Mouse (Mus musculus): ENCODE results near the gene Tmem231. TPM values are rescaled to one million over a fixed set of nuclear protein-coding genes. Genes with fewer than 3 reads are reported as not detected.
"Not testable (repeated sequence)": the region's sequence is repeated elsewhere in the genome, so short reads cannot be mapped to it uniquely, and the experiment has no call there.

Gene Tmem231
- polyA plus RNA-seq, 1 experiment from 2014 or later: 24.6 TPM

- under 1% methylated on average over 23 of the region's 23 CpGs for WGBS
- 0 out of 2 replicates have a peak, but pooled peaks have one; percentile 12 for ATAC-seq (ENCODE audit: low FRiP score, low read depth)
- H3K4me1 ChIP-seq: peaks cover 16% of the 10 kb centered on the region
Measured at GRCm38 (mm10) chr8:111941101-111941454, 7.4 kb upstream of the Tmem231 start.

GRCm38 (mm10) chr8:111940171-111941100 lies 6.8 kb upstream of the Tmem231 start, which contains the start of gene Gabarapl2:
Gene Gabarapl2 (plus strand): TSS chr8:111940703.
- WGBS: under 1% methylated on average over 65 of the region's 65 CpGs
- H3K9me3 ChIP-seq: no peaks in the 10 kb centered on the region
- H3K4me3 ChIP-seq: peak within 1 kb of the TSS; percentile 100
- no peaks in the 10 kb centered on the region for H3K27me3 ChIP-seq
- H3K27ac ChIP-seq: peak within 1 kb of the TSS; percentile 55; the same call in 1 of the 2 replicates
- H3K36me3 ChIP-seq: peaks cover 33% of the 10 kb centered on the region
- peak; percentile 99 for ATAC-seq (ENCODE audit: low FRiP score, low read depth)
- peak within 1 kb of the TSS; percentile 91 for H3K9ac ChIP-seq
- H3K4me1 ChIP-seq: peaks cover 16% of the 10 kb centered on the region
- H3K4me2 ChIP-seq (replicated peaks): peak within 1 kb of the TSS; percentile 95

More at GRCm38 (mm10) chr8:111941101-111941454, 7.4 kb upstream of the Tmem231 start:
- H3K27ac ChIP-seq: peak overlapping the region; percentile 55; the same call in 1 of the 2 replicates
- no peaks in the 10 kb centered on the region for H3K9me3 ChIP-seq
- peak overlapping the region; percentile 100 for H3K4me3 ChIP-seq
- peak overlapping the region; percentile 91 for H3K9ac ChIP-seq
- peaks cover 39% of the 10 kb centered on the region for H3K36me3 ChIP-seq
- peak overlapping the region; percentile 95 for H3K4me2 ChIP-seq (replicated peaks)
- H3K27me3 ChIP-seq: no peaks in the 10 kb centered on the region

- WGBS: 9% methylated on average over 10 of the region's 10 CpGs
- peaks cover 25% of the 10 kb centered on the region for H3K36me3 ChIP-seq
- peak overlapping the region; percentile 95 for H3K4me2 ChIP-seq (replicated peaks)
- H3K27ac ChIP-seq: no peak overlapping the region
- H3K9me3 ChIP-seq: no peaks in the 10 kb centered on the region
- peak; percentile 41 for ATAC-seq (ENCODE audit: low FRiP score, low read depth)
- peak overlapping the region; percentile 100 for H3K4me3 ChIP-seq
- H3K4me1 ChIP-seq: peaks cover 16% of the 10 kb centered on the region
- H3K9ac ChIP-seq: peak overlapping the region; percentile 61
- H3K27me3 ChIP-seq: no peaks in the 10 kb centered on the region
Measured at GRCm38 (mm10) chr8:111939516-111940142, 5.9 kb upstream of the Tmem231 start.

- not testable (repeated sequence) for ATAC-seq (ENCODE audit: low FRiP score, low read depth); H3K4me3 ChIP-seq; H3K27me3 ChIP-seq; H3K4me2 ChIP-seq (replicated peaks); H3K9ac ChIP-seq; H3K27ac ChIP-seq; H3K9me3 ChIP-seq
- 87% methylated on average over 9 of the region's 9 CpGs for WGBS
- peaks cover 12% of the 10 kb centered on the region for H3K36me3 ChIP-seq
- peaks cover 19% of the 10 kb centered on the region for H3K4me1 ChIP-seq
Measured at GRCm38 (mm10) chr8:111938076-111938985, 4.7 kb upstream of the Tmem231 start.

GRCm38 (mm10) chr8:111937184-111937583 lies 3.5 kb upstream of the Tmem231 start:
- peaks cover 29% of the 10 kb centered on the region for H3K4me1 ChIP-seq
- H3K27me3 ChIP-seq: no peaks in the 10 kb centered on the region
- H3K4me3 ChIP-seq: no peak overlapping the region
- H3K27ac ChIP-seq: no peak overlapping the region
- no peak overlapping the region for H3K9ac ChIP-seq
- 65% methylated on average over 3 of the region's 3 CpGs for WGBS
- no peaks in the 10 kb centered on the region for H3K9me3 ChIP-seq
- no peak overlapping the region for H3K4me2 ChIP-seq (replicated peaks)
- peaks cover 3% of the 10 kb centered on the region for H3K36me3 ChIP-seq
- no peak for ATAC-seq (ENCODE audit: low FRiP score, low read depth)

- H3K27me3 ChIP-seq: no peaks in the 10 kb centered on the region
- H3K4me2 ChIP-seq (replicated peaks): no peak overlapping the region
- H3K36me3 ChIP-seq: no peaks in the 10 kb centered on the region
- 85% methylated on average over 2 of the region's 2 CpGs for WGBS
- peaks cover 25% of the 10 kb centered on the region for H3K4me1 ChIP-seq
- no peak overlapping the region for H3K9ac ChIP-seq
- no peaks in the 10 kb centered on the region for H3K9me3 ChIP-seq
- no peak overlapping the region for H3K27ac ChIP-seq
- H3K4me3 ChIP-seq: no peak overlapping the region
- ATAC-seq (ENCODE audit: low FRiP score, low read depth): no peak
Measured at GRCm38 (mm10) chr8:111934201-111934600, 520 bp upstream of the Tmem231 start.

GRCm38 (mm10) chr8:111932580-111933336 lies 923 bp downstream of the Tmem231 start:
- peak overlapping the region; percentile 74 for H3K4me3 ChIP-seq
- WGBS: 29% methylated on average over 19 of the region's 19 CpGs
- H3K36me3 ChIP-seq: no peaks in the 10 kb centered on the region
- H3K4me2 ChIP-seq (replicated peaks): peak overlapping the region; percentile 94
- 0 out of 2 replicates have a peak, but pooled peaks have one; percentile 24 for ATAC-seq (ENCODE audit: low FRiP score, low read depth)
- no peaks in the 10 kb centered on the region for H3K9me3 ChIP-seq
- H3K9ac ChIP-seq: peak overlapping the region; percentile 79
- peaks cover 25% of the 10 kb centered on the region for H3K4me1 ChIP-seq
- peak overlapping the region; percentile 81 for H3K27ac ChIP-seq
- H3K27me3 ChIP-seq: no peaks in the 10 kb centered on the region

- no peak overlapping the region for H3K4me3 ChIP-seq
Measured at GRCm38 (mm10) chr8:111931721-111932120, 2.0 kb downstream of the Tmem231 start.

GRCm38 (mm10) chr8:111929648-111930344 lies 3.9 kb downstream of the Tmem231 start:
- Histone ChIP-seq H3K9me3 (no peaks in the 10 kb centered on the region), H3K4me1 (peaks cover 25% of the 10 kb centered on the region), H3K4me3 (no peak overlapping the region), H3K27me3 (no peaks in the 10 kb centered on the region), H3K9ac (no peak overlapping the region), H3K27ac (no peak overlapping the region), H3K4me2 (replicated peaks) (no peak overlapping the region), H3K36me3 (no peaks in the 10 kb centered on the region)
- no peak for ATAC-seq (ENCODE audit: low FRiP score, low read depth)
- WGBS: 76% methylated on average over 8 of the region's 8 CpGs

More at GRCm38 (mm10) chr8:111931721-111932120, 2.0 kb downstream of the Tmem231 start:
- no peaks in the 10 kb centered on the region for H3K36me3 ChIP-seq
- peaks cover 25% of the 10 kb centered on the region for H3K4me1 ChIP-seq
- no peaks in the 10 kb centered on the region for H3K27me3 ChIP-seq
- no peak overlapping the region for H3K27ac ChIP-seq
- WGBS: 68% methylated on average over 16 of the region's 16 CpGs
- no peak for ATAC-seq (ENCODE audit: low FRiP score, low read depth)
- no peaks in the 10 kb centered on the region for H3K9me3 ChIP-seq
- no peak overlapping the region for H3K9ac ChIP-seq
- no peak overlapping the region for H3K4me2 ChIP-seq (replicated peaks)

GRCm38 (mm10) chr8:111924976-111925375 lies 8.7 kb downstream of the Tmem231 start:
- 78% methylated on average over 7 of the region's 7 CpGs for WGBS
- no peak for ATAC-seq (ENCODE audit: low FRiP score, low read depth)
- no peak overlapping the region for H3K9ac ChIP-seq
- no peak overlapping the region for H3K4me2 ChIP-seq (replicated peaks)
- H3K4me3 ChIP-seq: no peak overlapping the region
- no peak overlapping the region for H3K27ac ChIP-seq
- H3K27me3 ChIP-seq: no peaks in the 10 kb centered on the region
- H3K4me1 ChIP-seq: no peaks in the 10 kb centered on the region
- H3K9me3 ChIP-seq: no peaks in the 10 kb centered on the region
- 0 out of 2 replicates have a peak, but pooled peaks cover 4% of the 10 kb centered on the region for H3K36me3 ChIP-seq

Measured in limb, embryonic 13.5 days (tissue).